Mouse (Mus musculus) embryonic facial prominence, embryonic 13.5 days (tissue): ENCODE data around the gene Hspbp1. TPM values are rescaled to one million over a fixed set of nuclear protein-coding genes. Genes with fewer than 3 reads are reported as not detected.
A peak's percentile ranks its signal among the peaks of the same experiment; 100 is the strongest.

Experiments used
- ATAC-seq: fragments of 200-750 bp; cut with Nextera tagmentation; 2 replicates; pipeline ENCODE4 v1.8.0; 2017; ENCODE audit warnings: low read depth; ENCODE audit not compliant: insufficient number of reproducible peaks, insufficient read depth, low FRiP score, low TSS enrichment
- H3K27ac ChIP-seq: fragments of 300-500 bp; sonication (generic); 2 replicates; pipeline ENCODE4 v1.5.1; 2015; ENCODE audit warnings: moderate library complexity, mild to moderate bottlenecking, inconsistent platforms
- H3K27me3 ChIP-seq: fragments of 300-500 bp; sonication (generic); 2 replicates; pipeline ENCODE4 v1.6.1; 2015; ENCODE audit warnings: mild to moderate bottlenecking, inconsistent platforms
- H3K36me3 ChIP-seq: fragments of 300-500 bp; sonication (generic); 2 replicates; pipeline ENCODE4 v1.6.1; 2015; ENCODE audit warnings: mild to moderate bottlenecking, inconsistent platforms
- H3K4me1 ChIP-seq: fragments of 300-500 bp; sonication (generic); 2 replicates; pipeline ENCODE4 v1.6.1; 2015; ENCODE audit warnings: inconsistent platforms
- H3K4me2 ChIP-seq: fragments of 300-500 bp; sonication (generic); 2 replicates; pipeline ENCODE4 v1.6.1; 2015; ENCODE audit warnings: moderate library complexity, mild to moderate bottlenecking, inconsistent platforms
- H3K4me3 ChIP-seq: fragments of 300-500 bp; sonication (generic); 2 replicates; pipeline ENCODE4 v1.5.1; 2015; ENCODE audit warnings: mild to moderate bottlenecking, inconsistent platforms
- H3K9ac ChIP-seq: fragments of 300-500 bp; sonication (generic); 2 replicates; pipeline ENCODE4 v1.6.1; 2015; ENCODE audit warnings: mild to moderate bottlenecking, inconsistent platforms
- H3K9me3 ChIP-seq: fragments of 300-500 bp; sonication (generic); 2 replicates; pipeline ENCODE4 v1.6.1; 2016; ENCODE audit warnings: inconsistent platforms
- WGBS: fragments of 180-500 bp; shearing (Covaris S2); methylation state at CpG from one replicate; pipeline ENCODE4 v1.1.7; 2015; ENCODE audit warnings: mixed read lengths; 5-methylcytosine and 5-hydroxymethylcytosine counted together
- polyA plus RNA-seq: library from polyadenylated mRNA; unstranded; fragments of >200 nt; fragmentation: Nextera tagmentation; extraction: Ambion mirVana; gene quantifications from 2 replicates; pipeline ENCODE4 v1.2.1, GENCODE M21; 2015

Hspbp1 gene
- polyA plus RNA-seq = 78.4 and 92.3 TPM in 2 replicates

GRCm38 (mm10) chr7:4684632-4685417, at the start of gene Hspbp1:
Gene Hspbp1, minus strand, starts transcription at chr7:4685068.
- Histone ChIP-seq H3K27me3 (no peaks in the 10 kb centered on the region), H3K27ac (peak within 1 kb of the TSS; percentile 64), H3K9me3 (no peaks in the 10 kb centered on the region), H3K9ac (peak within 1 kb of the TSS; percentile 74), H3K36me3 (peaks cover 16% of the 10 kb centered on the region), H3K4me1 (peaks cover 7% of the 10 kb centered on the region), H3K4me2 (peak within 1 kb of the TSS; percentile 97), H3K4me3 (peak within 1 kb of the TSS; percentile 79)
- WGBS = under 1% methylated on average over 32 of the region's 32 CpGs
- peak; percentile 98 for ATAC-seq

- Histone ChIP-seq H3K4me1 (no peaks in the 10 kb centered on the region), H3K4me2 (no peak overlapping the region), H3K27ac (no peak overlapping the region), H3K27me3 (no peaks in the 10 kb centered on the region), H3K9me3 (no peaks in the 10 kb centered on the region), H3K9ac (no peak overlapping the region), H3K36me3 (no peaks in the 10 kb centered on the region), H3K4me3 (no peak overlapping the region)
- 63% methylated on average over 6 of the region's 6 CpGs for WGBS
- no peak for ATAC-seq
These were observed 48.1 kb upstream of the Hspbp1 start for GRCm38 (mm10) chr7:4732968-4733392.

GRCm38 (mm10) chr7:4731090-4731489, 46.2 kb upstream of the Hspbp1 start:
- Histone ChIP-seq H3K9ac (0 out of 2 replicates have a peak overlapping the region, but pooled peaks have one; percentile 3), H3K27ac (no peak overlapping the region), H3K36me3 (no peaks in the 10 kb centered on the region), H3K4me1 (no peaks in the 10 kb centered on the region), H3K27me3 (no peaks in the 10 kb centered on the region), H3K4me3 (no peak overlapping the region), H3K9me3 (no peaks in the 10 kb centered on the region), H3K4me2 (no peak overlapping the region)
- WGBS = 82% methylated on average over 5 of the region's 5 CpGs
- ATAC-seq = no peak

- Histone ChIP-seq H3K4me3 (no peak within 1 kb of the TSS), H3K4me2 (0 out of 2 replicates have a peak within 1 kb of the TSS, but pooled peaks have one; percentile 59), H3K27me3 (no peaks in the 10 kb centered on the region), H3K9me3 (no peaks in the 10 kb centered on the region), H3K9ac (no peak within 1 kb of the TSS), H3K4me1 (no peaks in the 10 kb centered on the region), H3K36me3 (no peaks in the 10 kb centered on the region), H3K27ac (no peak within 1 kb of the TSS)
- WGBS = 74% methylated on average over 7 of the region's 7 CpGs
- ATAC-seq = no peak
These were observed 40.3 kb upstream of the Hspbp1 start, which contains the start of gene Tmem150b for GRCm38 (mm10) chr7:4725169-4725568. Gene Tmem150b, minus strand, starts transcription at chr7:4725249.

GRCm38 (mm10) chr7:4724359-4724758, 39.5 kb upstream of the Hspbp1 start:
- H3K27me3 ChIP-seq = no peaks in the 10 kb centered on the region
- 72% methylated on average over 3 of the region's 3 CpGs for WGBS
- no peak overlapping the region for H3K4me2 ChIP-seq
- no peaks in the 10 kb centered on the region for H3K36me3 ChIP-seq
- H3K4me1 ChIP-seq = no peaks in the 10 kb centered on the region
- H3K9me3 ChIP-seq = no peaks in the 10 kb centered on the region
- no peak for ATAC-seq
- H3K27ac ChIP-seq = no peak overlapping the region
- no peak overlapping the region for H3K9ac ChIP-seq
- no peak overlapping the region for H3K4me3 ChIP-seq

GRCm38 (mm10) chr7:4723508-4723907, 38.6 kb upstream of the Hspbp1 start:
- peak overlapping the region; percentile 59 for H3K4me2 ChIP-seq
- no peak overlapping the region for H3K27ac ChIP-seq
- no peaks in the 10 kb centered on the region for H3K36me3 ChIP-seq
- H3K4me3 ChIP-seq = peak overlapping the region; percentile 34
- 36% methylated on average over 12 of the region's 12 CpGs for WGBS
- H3K27me3 ChIP-seq = no peaks in the 10 kb centered on the region
- H3K4me1 ChIP-seq = no peaks in the 10 kb centered on the region
- ATAC-seq = no peak
- no peaks in the 10 kb centered on the region for H3K9me3 ChIP-seq
- peak overlapping the region; percentile 47; the same call in 1 of the 2 replicates for H3K9ac ChIP-seq

- Histone ChIP-seq H3K9ac (no peak overlapping the region), H3K27ac (no peak overlapping the region), H3K4me2 (no peak overlapping the region), H3K36me3 (peaks cover 28% of the 10 kb centered on the region), H3K27me3 (no peaks in the 10 kb centered on the region), H3K4me3 (no peak overlapping the region), H3K4me1 (no peaks in the 10 kb centered on the region), H3K9me3 (no peaks in the 10 kb centered on the region)
- WGBS = 88% methylated on average over 3 of the region's 3 CpGs
- ATAC-seq = no peak
These were observed 34.4 kb upstream of the Hspbp1 start for GRCm38 (mm10) chr7:4719276-4719675.

GRCm38 (mm10) chr7:4716955-4717354, 32.1 kb upstream of the Hspbp1 start:
- H3K36me3 ChIP-seq = peaks cover 51% of the 10 kb centered on the region

GRCm38 (mm10) chr7:4712594-4712993, 27.7 kb upstream of the Hspbp1 start:
- Histone ChIP-seq H3K9me3 (no peaks in the 10 kb centered on the region), H3K27me3 (no peaks in the 10 kb centered on the region), H3K4me3 (no peak overlapping the region), H3K4me1 (no peaks in the 10 kb centered on the region), H3K36me3 (peaks cover 92% of the 10 kb centered on the region), H3K4me2 (no peak overlapping the region), H3K27ac (no peak overlapping the region), H3K9ac (no peak overlapping the region)
- ATAC-seq = no peak
- 74% methylated on average over 3 of the region's 3 CpGs for WGBS

More at GRCm38 (mm10) chr7:4716955-4717354, 32.1 kb upstream of the Hspbp1 start:
- no peak for ATAC-seq
- 71% methylated on average over 6 of the region's 6 CpGs for WGBS
- H3K9ac ChIP-seq = no peak overlapping the region
- no peaks in the 10 kb centered on the region for H3K9me3 ChIP-seq
- H3K4me2 ChIP-seq = no peak overlapping the region
- H3K4me1 ChIP-seq = no peaks in the 10 kb centered on the region
- H3K27me3 ChIP-seq = no peaks in the 10 kb centered on the region
- no peak overlapping the region for H3K27ac ChIP-seq
- H3K4me3 ChIP-seq = no peak overlapping the region

GRCm38 (mm10) chr7:4705098-4705497, 20.2 kb upstream of the Hspbp1 start:
- no peak overlapping the region for H3K4me2 ChIP-seq
- WGBS = 47% methylated on average over 18 of the region's 18 CpGs
- H3K9ac ChIP-seq = no peak overlapping the region
- H3K36me3 ChIP-seq = peaks cover 84% of the 10 kb centered on the region
- no peak overlapping the region for H3K4me3 ChIP-seq
- no peaks in the 10 kb centered on the region for H3K9me3 ChIP-seq
- H3K27me3 ChIP-seq = no peaks in the 10 kb centered on the region
- no peak for ATAC-seq
- peaks cover 12% of the 10 kb centered on the region; the same call in 1 of the 2 replicates for H3K4me1 ChIP-seq
- no peak overlapping the region for H3K27ac ChIP-seq

- Histone ChIP-seq H3K4me1 (peaks cover 12% of the 10 kb centered on the region; the same call in 1 of the 2 replicates), H3K27me3 (no peaks in the 10 kb centered on the region), H3K4me2 (no peak overlapping the region), H3K4me3 (no peak overlapping the region), H3K36me3 (peaks cover 83% of the 10 kb centered on the region), H3K9me3 (no peaks in the 10 kb centered on the region), H3K27ac (no peak overlapping the region), H3K9ac (no peak overlapping the region)
- no peak for ATAC-seq
- 94% methylated on average over 7 of the region's 7 CpGs for WGBS
These were observed 18.3 kb upstream of the Hspbp1 start for GRCm38 (mm10) chr7:4703195-4703594.

- whole genome bisulfite sequencing = 27% methylated on average over 8 of the region's 8 CpGs
- H3K9ac ChIP-seq = no peak overlapping the region
- peaks cover 82% of the 10 kb centered on the region for H3K36me3 ChIP-seq
- peaks cover 12% of the 10 kb centered on the region; the same call in 1 of the 2 replicates for H3K4me1 ChIP-seq
- no peak overlapping the region for H3K4me3 ChIP-seq
- no peak overlapping the region for H3K4me2 ChIP-seq
- ATAC-seq = no peak
- H3K9me3 ChIP-seq = no peaks in the 10 kb centered on the region
- H3K27me3 ChIP-seq = no peaks in the 10 kb centered on the region
- H3K27ac ChIP-seq = no peak overlapping the region
These were observed 17.5 kb upstream of the Hspbp1 start for GRCm38 (mm10) chr7:4702334-4702733.
